Mouse (Mus musculus) ES-E14 (cell line): ENCODE measurements at regions not wholly inside any gene's neighbourhood (a gene's known extent, or its start where the extent isn't known, plus 50 kb on each side); places are given as distances from the start of the nearest gene placed in this dataset.
A peak's percentile ranks its signal among the peaks of the same experiment; 100 is the strongest.

Experiments
- DNase-seq: peaks from one replicate; pipeline ENCODE4 v3.0.0-alpha.2; 2013; ENCODE audit warnings: low read depth, low spot score
- H3K27ac ChIP-seq: 2 replicates; pipeline ENCODE4 v1.5.1; 2012; ENCODE audit warnings: low read depth, mild to moderate bottlenecking, low read length, moderate library complexity, mixed read lengths; ENCODE audit not compliant: poor library complexity, insufficient read depth, severe bottlenecking
- H3K36me3 ChIP-seq: 2 replicates; pipeline ENCODE4 v1.6.1; 2012; ENCODE audit warnings: mild to moderate bottlenecking, low read length, moderate library complexity, mixed read lengths; ENCODE audit not compliant: control insufficient read depth, poor library complexity, insufficient read depth, severe bottlenecking
- H3K4me1 ChIP-seq, 2 experiments: fragments of 150-350 bp in 1 of 2; sonication (generic) in 1 of 2; 2 replicates each; pipeline ENCODE4 v1.6.1; 2012; ENCODE audit warnings: low read length in 2 of 2, mild to moderate bottlenecking in 1 of 2, mixed read lengths in 1 of 2; ENCODE audit not compliant: control insufficient read depth in 2 of 2, insufficient read depth in 2 of 2, poor library complexity in 1 of 2
- H3K4me3 ChIP-seq, 2 experiments: fragments of 150-350 bp in 1 of 2; sonication (generic) in 1 of 2; 2 replicates each; pipeline ENCODE4 v1.5.1; 2012; ENCODE audit warnings: low read length in 2 of 2, low read depth in 1 of 2, mild to moderate bottlenecking in 1 of 2, mixed read lengths in 1 of 2; ENCODE audit not compliant: insufficient read depth in 1 of 2, poor library complexity in 1 of 2, severe bottlenecking in 1 of 2
- H3K9ac ChIP-seq: 2 replicates; pipeline ENCODE4 v1.6.1; 2012; ENCODE audit warnings: low read depth, mild to moderate bottlenecking, low read length, mixed read lengths; ENCODE audit not compliant: poor library complexity, insufficient read depth, severe bottlenecking
- H3K9me3 ChIP-seq: fragments of 150-350 bp; sonication (generic); 2 replicates; pipeline ENCODE4 v1.6.1; 2012; ENCODE audit warnings: low read depth, mild to moderate bottlenecking, low read length; ENCODE audit not compliant: control insufficient read depth, insufficient read depth
- CHD2 ChIP-seq: IDR thresholded peaks from 2 replicates; pipeline ENCODE4 v1.6.1; 2014; ENCODE audit warnings: mild to moderate bottlenecking, low read depth, low read length, inconsistent platforms
- HCFC1 ChIP-seq: IDR thresholded peaks from 2 replicates; pipeline ENCODE4 v1.6.1; 2012; ENCODE audit warnings: low read length, inconsistent platforms, borderline replicate concordance; ENCODE audit not compliant: insufficient read depth
- MAFK ChIP-seq: IDR thresholded peaks from 2 replicates; pipeline ENCODE4 v1.6.1; 2014; ENCODE audit warnings: mild to moderate bottlenecking, low read depth, low read length, inconsistent platforms; ENCODE audit not compliant: insufficient read depth
- ZC3H11A ChIP-seq: IDR thresholded peaks from 2 replicates; pipeline ENCODE4 v1.6.1; 2012; ENCODE audit warnings: low read depth, mild to moderate bottlenecking, inconsistent platforms, low read length, borderline replicate concordance
- ZNF384 ChIP-seq: IDR thresholded peaks from 2 replicates; pipeline ENCODE4 v1.6.1; 2012; ENCODE audit warnings: low read depth, low read length, inconsistent platforms
- in situ Hi-C, 2 experiments: fragments of 600-800 bp; cut with MboI; formaldehyde crosslinking; loops; one replicate each; pipeline ENCODE4 v1.15.1; 2025; ENCODE audit warnings: low sequenced_read_pairs in 2 of 2, inconsistent platforms in 1 of 2; ENCODE audit not compliant: unreplicated experiment in 2 of 2

DNA sequence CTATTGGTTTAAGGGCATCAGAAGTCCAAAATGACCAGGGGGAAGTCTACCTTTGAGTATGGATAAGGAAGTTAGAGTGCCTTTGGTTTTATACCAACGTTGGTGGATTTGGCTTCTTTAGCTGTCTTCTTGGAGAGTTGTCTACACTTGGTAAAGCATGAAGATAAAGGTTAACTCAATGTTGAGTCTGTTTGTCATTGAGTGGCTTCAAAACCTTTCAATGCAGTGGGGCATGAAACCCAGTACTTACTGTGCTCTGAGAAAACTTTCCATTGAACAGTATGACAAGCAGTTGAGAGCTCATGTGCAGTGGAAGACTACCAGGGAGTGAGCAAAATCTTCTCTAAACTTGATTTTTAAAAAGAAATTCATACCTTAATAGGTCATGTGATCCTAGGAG, 445.7 kb downstream of the Irx1 start:
- Histone ChIP-seq H3K9ac (no peak overlapping the region), H3K4me3 (no peak overlapping the region), H3K36me3 (no peaks in the 10 kb centered on the region), H3K9me3 (no peaks in the 10 kb centered on the region), H3K27ac (no peak overlapping the region), H3K4me1 (no peaks in the 10 kb centered on the region)
- DNase-seq: no peak
- in situ Hi-C loops: no loop called here
- TF ChIP-seq ZNF384 (no peak), HCFC1 (no peak)

DNA sequence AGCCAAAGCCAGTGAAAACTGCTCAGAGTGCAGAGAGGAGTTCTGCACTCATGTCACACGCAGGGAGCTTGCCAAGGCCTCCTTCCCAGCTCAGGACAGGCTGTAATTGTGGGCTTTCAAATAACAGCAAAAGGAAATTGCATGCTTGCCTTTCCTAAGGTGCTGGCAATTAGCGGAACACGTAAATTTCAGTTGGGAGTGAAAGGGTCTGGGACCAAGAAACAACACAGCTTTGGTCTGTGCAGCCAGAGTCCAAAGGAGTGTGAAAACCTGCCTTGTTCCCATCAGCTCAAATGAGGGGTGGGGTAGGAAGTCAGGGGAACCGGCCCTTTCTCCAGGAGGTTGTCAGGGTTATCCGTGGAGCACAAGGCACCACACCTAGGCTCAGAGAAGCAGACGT, 450.3 kb downstream of the Irx1 start:
- Histone ChIP-seq H3K27ac (no peak overlapping the region), H3K36me3 (no peaks in the 10 kb centered on the region), H3K9me3 (no peaks in the 10 kb centered on the region), H3K9ac (no peak overlapping the region), H3K4me3 (no peak overlapping the region), H3K4me1 (peaks cover 0 to 5% of the 10 kb centered on the region in 2 experiments; a peak in 1 of 4 replicates)
- no peak for DNase-seq
- TF ChIP-seq ZC3H11A (no peak), HCFC1 (no peak), CHD2 (no peak)
- in situ Hi-C loops: no loop called here

DNA sequence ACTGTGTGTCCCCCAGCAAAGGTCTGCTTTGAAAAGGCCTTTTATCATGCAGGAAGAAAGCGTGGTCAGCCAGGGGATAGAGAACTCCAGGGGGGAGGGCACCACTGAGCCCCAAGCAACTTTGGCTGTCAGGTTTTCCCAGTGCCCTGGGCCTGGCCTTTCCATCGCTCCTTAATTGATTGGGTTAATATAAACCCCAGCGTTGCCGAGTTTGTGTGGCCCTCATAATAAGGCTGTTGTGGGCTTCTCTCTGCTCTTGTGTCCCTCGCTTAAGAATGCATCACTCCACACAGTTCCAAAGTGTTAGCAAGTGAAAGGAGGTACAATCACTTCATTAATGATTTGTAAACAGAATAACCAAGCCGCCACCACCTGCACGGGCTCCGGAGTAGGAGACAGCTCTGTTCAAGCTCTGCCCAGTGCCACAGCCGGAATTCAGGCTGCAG, 455.5 kb downstream of the Irx1 start:
- Histone ChIP-seq H3K36me3 (no peaks in the 10 kb centered on the region), H3K27ac (no peak overlapping the region; the same call in 1 of the 2 replicates), H3K9me3 (no peaks in the 10 kb centered on the region), H3K4me3 (no peak overlapping the region), H3K4me1 (peaks cover 0 to 11% of the 10 kb centered on the region in 2 experiments; a peak in 2 of 4 replicates), H3K9ac (no peak overlapping the region)
- DNase-seq: peak; percentile 30
- in situ Hi-C loops: no loop called here
- TF ChIP-seq ZNF384: no peak
- TF ChIP-seq MAFK: no peak
- no peak for TF ChIP-seq CHD2
- no peak for TF ChIP-seq HCFC1
- no peak for TF ChIP-seq ZC3H11A

DNA sequence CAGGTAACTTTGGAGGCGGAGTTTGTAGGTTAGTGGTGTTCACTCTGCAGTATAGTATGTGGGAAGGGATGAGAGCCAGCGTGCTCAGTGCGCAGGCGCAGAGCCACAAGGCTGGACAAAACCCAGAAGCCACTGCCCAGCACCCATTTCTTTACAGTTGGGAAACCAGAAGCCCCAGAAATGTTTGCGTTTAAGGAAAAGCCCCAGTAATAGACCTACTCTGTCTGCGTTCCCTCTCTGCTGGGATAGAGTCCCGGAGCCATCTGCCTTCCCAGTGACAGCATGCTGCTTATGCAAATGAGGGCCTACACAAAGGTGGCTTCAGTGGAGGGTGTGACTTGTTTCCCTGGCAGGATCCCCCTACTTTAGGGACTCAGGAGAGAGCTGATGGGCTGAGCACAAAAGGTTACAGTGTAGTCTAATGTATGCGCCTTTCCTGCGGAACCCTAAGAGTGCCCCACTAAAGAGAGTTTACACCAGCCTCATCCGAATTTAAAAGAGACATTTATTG, 456.0 kb downstream of the Irx1 start:
- no peaks in the 10 kb centered on the region for H3K9me3 ChIP-seq
- peak; percentile 46 for DNase-seq
- H3K9ac ChIP-seq: no peak overlapping the region
- no peaks in the 10 kb centered on the region for H3K36me3 ChIP-seq
- in situ Hi-C loops: no loop called here
- H3K27ac ChIP-seq: no peak overlapping the region
- peaks cover 0 to 11% of the 10 kb centered on the region in 2 experiments; a peak in 2 of 4 replicates for H3K4me1 ChIP-seq
- TF ChIP-seq MAFK: no peak
- TF ChIP-seq ZNF384: no peak
- no peak overlapping the region for H3K4me3 ChIP-seq

DNA sequence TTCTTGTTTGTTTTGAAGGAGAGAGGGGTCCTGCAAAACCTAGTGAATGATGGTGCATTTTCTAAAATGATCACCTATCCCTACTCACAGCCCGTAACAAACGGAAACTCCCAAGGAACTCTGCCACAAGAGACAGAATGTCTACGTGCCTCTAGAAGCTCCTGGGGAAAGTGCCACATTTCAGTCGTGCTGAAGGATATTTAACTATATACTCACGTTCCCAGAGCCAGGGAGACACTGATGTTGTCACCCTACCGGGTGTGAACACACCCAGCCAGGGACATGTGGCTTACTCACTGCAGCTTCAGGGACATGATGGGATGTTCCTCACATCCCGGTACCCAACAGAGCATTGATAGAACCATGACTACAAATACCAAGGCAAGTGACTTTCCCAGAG, 456.7 kb downstream of the Irx1 start:
- DNase-seq: no peak
- Histone ChIP-seq H3K27ac (no peak overlapping the region), H3K9me3 (no peaks in the 10 kb centered on the region), H3K9ac (no peak overlapping the region), H3K4me1 (peaks cover 0 to 11% of the 10 kb centered on the region in 2 experiments; a peak in 2 of 4 replicates), H3K4me3 (no peak overlapping the region), H3K36me3 (no peaks in the 10 kb centered on the region)
- TF ChIP-seq CHD2 (no peak), MAFK (no peak), ZC3H11A (no peak), ZNF384 (no peak)
- in situ Hi-C loops: no loop called here
